Mouse (Mus musculus) bone marrow macrophage, adult 2 months (primary cell): ENCODE measurements around the gene Grk4. TPM values are rescaled to one million over a fixed set of nuclear protein-coding genes. Genes with fewer than 3 reads are reported as not detected.

Source experiments
- H3K27ac ChIP-seq: 2 replicates; pipeline ENCODE4 v1.5.1; 2012; ENCODE audit warnings: low read depth, low read length; ENCODE audit not compliant: insufficient read depth
- H3K4me1 ChIP-seq: 2 replicates; pipeline ENCODE4 v1.6.1; 2012; ENCODE audit warnings: low read length; ENCODE audit not compliant: control insufficient read depth, insufficient read depth
- H3K4me3 ChIP-seq: 2 replicates; pipeline ENCODE4 v1.5.1; 2012; ENCODE audit warnings: mild to moderate bottlenecking, low read length, moderate library complexity; ENCODE audit not compliant: insufficient read depth
- CTCF ChIP-seq: IDR thresholded peaks from 2 replicates; pipeline ENCODE4 v1.5.1; 2012; ENCODE audit warnings: low read depth, mild to moderate bottlenecking, low read length, moderate library complexity
- POLR2A ChIP-seq: IDR thresholded peaks from 2 replicates; pipeline ENCODE4 v1.6.1; 2012; ENCODE audit warnings: mild to moderate bottlenecking, low read depth, low read length, borderline replicate concordance
- polyA plus RNA-seq: library from polyadenylated mRNA; stranded (reverse); fragments of >200 nt; gene quantifications from 2 replicates; pipeline ENCODE4 v1.2.4, GENCODE M21; 2012; ENCODE audit not compliant: missing spikeins, insufficient read depth, insufficient read length

Gene Grk4
- polyA plus RNA-seq, 1 experiment = 4.8 TPM

DNA sequence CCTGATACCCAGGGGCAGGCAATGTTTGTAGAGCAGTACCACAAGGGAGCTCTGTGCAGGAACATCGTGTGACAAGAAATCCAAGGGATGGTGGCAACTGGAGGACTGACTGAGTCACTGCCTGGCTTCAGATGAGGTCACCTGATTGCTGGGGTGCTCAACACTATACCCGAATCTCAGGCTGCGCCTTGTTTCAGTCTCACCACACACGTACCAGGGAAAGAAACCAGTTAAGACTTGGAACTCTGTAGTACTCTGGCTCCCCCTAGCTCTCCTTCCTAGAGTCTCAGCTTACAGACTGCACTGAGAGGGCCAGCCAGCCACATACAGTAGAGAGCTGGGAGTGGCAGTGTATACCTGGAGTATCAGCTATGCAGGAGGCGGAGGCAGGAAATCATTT is 17.2 kb upstream of the Grk4 start:
- no peak overlapping the region for H3K27ac ChIP-seq
- H3K4me1 ChIP-seq = peaks cover 3% of the 10 kb centered on the region
- H3K4me3 ChIP-seq = no peak overlapping the region
- TF ChIP-seq POLR2A (no peak), CTCF (no peak)

DNA sequence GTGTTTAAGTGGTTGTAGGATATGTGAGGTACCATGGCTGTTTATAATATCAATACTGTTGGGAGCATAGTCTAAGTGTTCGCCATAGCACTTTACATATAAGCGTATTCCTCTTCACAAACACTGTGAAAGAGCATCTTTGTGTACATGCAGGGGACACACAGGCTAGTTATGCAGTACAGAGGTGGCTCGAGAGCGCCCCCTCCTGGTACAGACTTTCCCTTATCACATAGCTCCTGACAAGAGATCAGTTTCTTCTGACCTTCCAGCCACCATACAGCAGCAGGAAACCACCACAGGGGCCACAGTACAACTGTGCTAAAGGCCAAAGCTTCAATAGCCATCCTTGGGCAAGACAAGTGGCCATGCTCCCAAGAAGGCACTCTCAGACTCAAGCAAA is 12.6 kb upstream of the Grk4 start:
- Histone ChIP-seq H3K4me3 (no peak overlapping the region), H3K4me1 (peaks cover 6% of the 10 kb centered on the region; the same call in 1 of the 2 replicates), H3K27ac (no peak overlapping the region)
- peak; percentile 58; the same call in 1 of the 2 replicates for TF ChIP-seq CTCF
- no peak for TF ChIP-seq POLR2A

GRCm38 (mm10) chr5:34652961-34653360 is 7.2 kb upstream of the Grk4 start:
- H3K4me3 ChIP-seq = no peak overlapping the region
- peaks cover 6% of the 10 kb centered on the region; the same call in 1 of the 2 replicates for H3K4me1 ChIP-seq
- no peak for TF ChIP-seq POLR2A
- no peak for TF ChIP-seq CTCF
- H3K27ac ChIP-seq = no peak overlapping the region

DNA sequence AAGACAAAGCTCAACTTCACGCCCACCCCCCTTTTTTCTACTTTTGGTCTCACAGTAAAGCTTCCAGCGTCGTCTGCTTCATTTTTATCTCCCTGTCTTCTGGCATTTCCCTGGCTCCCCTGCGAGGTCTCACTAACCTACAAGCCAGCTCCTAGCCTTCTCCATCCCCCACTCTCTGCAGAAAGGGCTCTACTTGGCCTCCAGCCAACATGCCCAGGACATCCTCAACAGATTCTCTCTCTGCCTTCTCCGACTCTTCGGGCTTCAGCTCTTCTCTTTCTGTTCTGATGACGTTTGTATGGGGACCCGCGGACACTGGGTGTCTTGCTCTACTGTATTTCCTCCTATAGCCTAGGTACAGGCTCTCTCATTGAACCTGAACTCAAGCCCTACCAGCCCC is 5.3 kb upstream of the Grk4 start:
- no peak overlapping the region for H3K4me3 ChIP-seq
- H3K4me1 ChIP-seq = peaks cover 8% of the 10 kb centered on the region
- H3K27ac ChIP-seq = no peak overlapping the region
- TF ChIP-seq CTCF (no peak), POLR2A (no peak)

GRCm38 (mm10) chr5:34657556-34657955 is 2.6 kb upstream of the Grk4 start:
- Histone ChIP-seq H3K27ac (no peak overlapping the region), H3K4me1 (peaks cover 2% of the 10 kb centered on the region; the same call in 1 of the 2 replicates), H3K4me3 (no peak overlapping the region)
- TF ChIP-seq POLR2A = no peak
- no peak for TF ChIP-seq CTCF

DNA sequence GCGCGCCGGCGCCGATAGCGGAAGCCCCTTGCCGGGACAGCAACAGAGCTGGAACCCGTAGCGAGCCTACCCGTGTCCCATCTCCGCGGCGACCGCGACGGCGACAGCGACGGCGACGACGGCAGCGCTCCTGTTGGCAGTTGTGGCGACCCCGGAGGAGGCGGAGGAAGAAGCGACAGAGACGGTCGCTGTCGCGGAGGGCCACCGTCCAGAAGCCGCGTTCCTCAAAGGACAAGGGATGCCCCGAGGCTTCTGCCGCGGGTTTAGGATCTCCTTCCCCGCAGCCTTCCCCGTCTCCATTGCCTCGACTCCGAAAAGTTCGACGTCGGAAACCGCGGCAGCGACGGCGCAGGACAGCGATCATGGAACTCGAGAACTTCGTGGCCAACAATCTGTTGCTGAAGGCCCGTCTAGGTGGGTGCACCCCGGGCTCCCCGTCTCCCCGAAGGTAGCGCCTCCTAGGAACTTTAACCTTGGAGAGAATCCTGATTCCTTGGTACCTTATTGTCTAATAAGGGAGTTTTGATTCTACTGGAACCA is 482 bp downstream of the Grk4 start:
- TF ChIP-seq POLR2A = no peak
- TF ChIP-seq CTCF = no peak
- Histone ChIP-seq H3K4me3 (peak overlapping the region; percentile 90), H3K4me1 (peaks cover 2% of the 10 kb centered on the region; the same call in 1 of the 2 replicates), H3K27ac (peak overlapping the region; percentile 51)

DNA sequence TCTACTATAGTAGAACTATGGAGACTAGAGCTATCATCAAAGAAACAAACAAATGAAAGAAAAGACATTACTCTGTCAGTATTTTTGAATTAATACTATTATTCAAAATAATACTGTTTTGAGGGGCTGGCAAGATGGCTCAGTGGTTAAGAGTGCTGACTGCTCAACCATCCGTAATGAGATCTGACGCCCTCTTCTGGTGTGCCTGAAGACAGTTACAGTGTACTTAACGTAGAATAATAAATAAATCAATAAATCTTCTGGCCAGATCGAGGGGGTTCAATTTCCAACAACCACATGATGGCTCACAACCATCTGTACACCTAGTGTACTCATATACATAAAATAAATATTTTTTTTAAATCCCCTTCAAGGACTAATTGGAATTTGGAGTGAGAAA is 1.7 kb downstream of the Grk4 start:
- no peak overlapping the region for H3K4me3 ChIP-seq
- no peak for TF ChIP-seq CTCF
- TF ChIP-seq POLR2A = no peak

DNA sequence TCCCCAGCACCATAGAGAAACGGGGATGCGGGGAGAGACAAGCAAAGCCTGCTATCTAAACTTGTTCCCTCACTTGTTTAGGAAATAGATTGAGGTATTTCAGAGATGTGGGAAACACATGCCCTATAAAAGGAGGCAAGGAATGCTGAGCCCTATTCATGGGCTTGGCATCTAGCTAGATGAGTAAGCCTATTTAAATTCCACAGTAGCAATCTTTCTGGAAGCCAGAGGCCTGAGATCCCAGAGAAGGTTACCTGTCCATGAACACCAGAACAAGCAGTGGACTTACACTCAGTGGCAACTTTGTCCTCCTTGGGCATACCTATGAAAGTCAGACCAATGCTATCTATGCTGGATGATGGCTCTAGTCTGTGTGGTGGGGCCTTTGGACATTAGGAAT is 3.1 kb downstream of the Grk4 start:
- TF ChIP-seq POLR2A (no peak), CTCF (no peak)
- H3K4me3 ChIP-seq = no peak overlapping the region
- no peak overlapping the region for H3K27ac ChIP-seq
- peaks cover 2% of the 10 kb centered on the region; the same call in 1 of the 2 replicates for H3K4me1 ChIP-seq

More for the DNA sequence above, 1.7 kb downstream of the Grk4 start:
- Histone ChIP-seq H3K27ac (no peak overlapping the region), H3K4me1 (peaks cover 2% of the 10 kb centered on the region; the same call in 1 of the 2 replicates)

- Histone ChIP-seq H3K4me3 (no peak overlapping the region), H3K27ac (no peak overlapping the region), H3K4me1 (no peaks in the 10 kb centered on the region)
- TF ChIP-seq CTCF = no peak
- no peak for TF ChIP-seq POLR2A
These were observed 9.3 kb downstream of the Grk4 start for GRCm38 (mm10) chr5:34669493-34669892.

- no peak overlapping the region for H3K27ac ChIP-seq
- no peak for TF ChIP-seq CTCF
- no peak for TF ChIP-seq POLR2A
- H3K4me1 ChIP-seq = no peaks in the 10 kb centered on the region
- H3K4me3 ChIP-seq = no peak overlapping the region
These were observed 10.1 kb downstream of the Grk4 start for GRCm38 (mm10) chr5:34670280-34670679.

DNA sequence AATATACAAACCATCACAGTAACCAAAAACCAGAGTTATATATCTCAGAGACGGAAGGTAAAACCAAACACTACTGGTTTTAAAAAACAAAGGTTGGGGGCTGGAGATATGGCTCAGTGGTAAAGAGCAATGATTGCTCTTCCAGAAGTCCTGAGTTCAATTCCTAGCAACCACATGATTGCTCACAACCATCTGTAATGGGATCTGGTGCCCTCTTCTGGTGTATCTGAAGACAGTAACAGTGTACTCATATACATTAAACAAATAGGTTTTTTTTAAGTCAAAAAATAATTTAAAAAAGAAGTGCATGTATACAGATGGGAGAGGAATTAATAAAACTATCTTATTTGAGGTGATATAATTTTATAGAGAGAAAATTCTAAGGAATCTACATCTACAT is 29.7 kb downstream of the Grk4 start:
- H3K27ac ChIP-seq = no peak overlapping the region
- no peak overlapping the region for H3K4me3 ChIP-seq
- H3K4me1 ChIP-seq = no peaks in the 10 kb centered on the region; the same call in 1 of the 2 replicates
- TF ChIP-seq POLR2A = no peak
- TF ChIP-seq CTCF = no peak
